Comparison of ENCODE assay signal across 8 mouse cellular contexts in the genomic region with DNA sequence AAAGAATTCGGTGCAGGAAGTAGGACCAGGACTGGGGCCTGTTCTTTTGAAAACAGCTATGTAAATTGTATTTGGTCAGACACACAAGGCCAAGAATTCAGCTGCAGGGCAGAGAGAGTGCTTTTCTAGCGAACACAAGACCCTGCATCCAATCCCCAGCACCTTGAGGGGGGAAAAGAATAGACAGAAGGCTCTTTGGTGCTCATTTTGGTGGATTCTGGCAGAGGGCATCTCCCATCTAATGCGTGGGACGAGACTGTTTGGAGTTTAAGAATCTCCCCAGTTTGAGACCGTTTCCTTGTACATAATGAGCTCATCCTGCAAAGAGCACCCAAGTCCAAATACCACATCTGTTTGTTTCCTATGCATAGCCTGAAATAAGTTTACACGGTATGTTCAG. TPM values are rescaled to one million over a fixed set of nuclear protein-coding genes. Genes with fewer than 3 reads are reported as not detected.
DNase-seq lines count a peak whose midpoint lies in the region; ATAC-seq and TF ChIP-seq lines count a peak whose summit lies in the region.

No protein-coding gene starts in this region.

- no peaks in the 10 kb centered on the region for H3K27me3 ChIP-seq in kidney, postnatal 0 days (ENCODE audit: insufficient read depth, low read length)
- no peaks in the 10 kb centered on the region for H3K27me3 ChIP-seq in embryonic facial prominence, embryonic 14.5 days (replicated peaks; ENCODE audit: control insufficient read depth, insufficient read depth, low read length)
- no peaks in the 10 kb centered on the region for H3K27me3 ChIP-seq in intestine, embryonic 15.5 days (replicated peaks)
- no peaks in the 10 kb centered on the region for H3K27me3 ChIP-seq in midbrain, embryonic 16.5 days (ENCODE audit: control insufficient read depth, insufficient read depth, low read depth, low read length)

- H3K4me3 ChIP-seq in kidney, postnatal 0 days (replicated peaks; ENCODE audit: low read depth, low read length) = no peak overlapping the region
- no peak overlapping the region for H3K4me3 ChIP-seq in embryonic facial prominence, embryonic 14.5 days (ENCODE audit: low read depth, low read length)
- H3K4me3 ChIP-seq in intestine, embryonic 15.5 days (replicated peaks) = no peak overlapping the region
- no peak overlapping the region for H3K4me3 ChIP-seq in midbrain, embryonic 16.5 days (ENCODE audit: low read depth, low read length)

- TF ChIP-seq CTCF in kidney, postnatal 0 days (IDR thresholded peaks at IDR 0.05; ENCODE audit: low read depth) = no peak

- DNase-seq in kidney, postnatal 0 days (ENCODE audit: low spot score) = no peak
- no peak for DNase-seq in kidney, postnatal 25 days
- no peak for DNase-seq in embryonic facial prominence, embryonic 14.5 days (ENCODE audit: low spot score)
- DNase-seq in gastrocnemius, postnatal 36 days = no peak
- DNase-seq in spleen, postnatal 14 days (ENCODE audit: low spot score in 2 of 2) = no peak
- DNase-seq in cerebellum, adult 8-10 months = no peak

- no peak overlapping the region for H3K4me2 ChIP-seq in kidney, postnatal 0 days (ENCODE audit: low read length)
- H3K4me2 ChIP-seq in embryonic facial prominence, embryonic 14.5 days (ENCODE audit: low read depth, low read length) = peak overlapping the region; percentile 39
- H3K4me2 ChIP-seq in intestine, embryonic 15.5 days (replicated peaks) = peak overlapping the region; percentile 10
- no peak overlapping the region for H3K4me2 ChIP-seq in midbrain, embryonic 16.5 days (ENCODE audit: low read length)

- intact Hi-C loops in gastrocnemius, postnatal 36 days (cut with DNase I) = no loop called here

- H3K4me1 ChIP-seq in kidney, postnatal 0 days (replicated peaks; ENCODE audit: insufficient read depth, low read length) = peaks cover 18% of the 10 kb centered on the region
- H3K4me1 ChIP-seq in embryonic facial prominence, embryonic 14.5 days (ENCODE audit: control insufficient read depth, insufficient read depth, low read length) = peaks cover 33% of the 10 kb centered on the region
- peaks cover 30% of the 10 kb centered on the region for H3K4me1 ChIP-seq in intestine, embryonic 15.5 days (replicated peaks)
- peaks cover 13% of the 10 kb centered on the region for H3K4me1 ChIP-seq in midbrain, embryonic 16.5 days (ENCODE audit: control insufficient read depth, insufficient read depth, low read length)

- H3K9ac ChIP-seq in kidney, postnatal 0 days (ENCODE audit: low read depth, low read length) = no peak overlapping the region
- 0 out of 2 replicates have a peak overlapping the region, but pooled peaks have one; percentile 17 for H3K9ac ChIP-seq in embryonic facial prominence, embryonic 14.5 days (ENCODE audit: low read depth, low read length)
- no peak overlapping the region for H3K9ac ChIP-seq in intestine, embryonic 15.5 days
- H3K9ac ChIP-seq in midbrain, embryonic 16.5 days (ENCODE audit: low read depth, low read length) = no peak overlapping the region

- H3K27ac ChIP-seq in kidney, postnatal 0 days = peak overlapping the region; percentile 67
- H3K27ac ChIP-seq in embryonic facial prominence, embryonic 14.5 days (replicated peaks; ENCODE audit: low read depth, low read length) = peak overlapping the region; percentile 87
- H3K27ac ChIP-seq in intestine, embryonic 15.5 days = peak overlapping the region; percentile 72
- peak overlapping the region; percentile 50 for H3K27ac ChIP-seq in midbrain, embryonic 16.5 days (ENCODE audit: low read length)

- H3K36me3 ChIP-seq in kidney, postnatal 0 days (ENCODE audit: insufficient read depth, low read length) = no peaks in the 10 kb centered on the region
- H3K36me3 ChIP-seq in embryonic facial prominence, embryonic 14.5 days (ENCODE audit: control insufficient read depth, insufficient read depth, low read length) = no peaks in the 10 kb centered on the region
- H3K36me3 ChIP-seq in intestine, embryonic 15.5 days = no peaks in the 10 kb centered on the region
- H3K36me3 ChIP-seq in midbrain, embryonic 16.5 days (ENCODE audit: control insufficient read depth, insufficient read depth, low read length) = no peaks in the 10 kb centered on the region

- no peaks in the 10 kb centered on the region for H3K9me3 ChIP-seq in kidney, postnatal 0 days (replicated peaks; ENCODE audit: low read length)
- H3K9me3 ChIP-seq in embryonic facial prominence, embryonic 14.5 days (ENCODE audit: control insufficient read depth, low read length) = no peaks in the 10 kb centered on the region
- H3K9me3 ChIP-seq in intestine, embryonic 15.5 days = no peaks in the 10 kb centered on the region
- H3K9me3 ChIP-seq in midbrain, embryonic 16.5 days (replicated peaks; ENCODE audit: control insufficient read depth, low read length, poor library complexity, severe bottlenecking) = no peaks in the 10 kb centered on the region

- ATAC-seq in kidney, postnatal 0 days (replicated peaks; ENCODE audit: low FRiP score, low read depth) = no peak
- no peak for ATAC-seq in embryonic facial prominence, embryonic 14.5 days (ENCODE audit: low read depth)
- ATAC-seq in intestine, embryonic 15.5 days = no peak
- no peak for ATAC-seq in midbrain, embryonic 16.5 days

- 67% methylated on average over 6 of the region's 6 CpGs for WGBS in kidney, postnatal 0 days
- WGBS in embryonic facial prominence, embryonic 14.5 days = 38% methylated on average over 6 of the region's 6 CpGs
- 46% methylated on average over 6 of the region's 6 CpGs for WGBS in intestine, embryonic 15.5 days
- WGBS in midbrain, embryonic 16.5 days = 58% methylated on average over 6 of the region's 6 CpGs

RNA-seq across cellular contexts. Expression of gene Gm42791, which starts 28.6 kb away (rescaled TPM):
- 0.22 TPM in 1 of 2 replicates, not detected in the other for polyA plus RNA-seq in kidney, postnatal 0 days (2015; fragmentation: Nextera tagmentation; extraction: Ambion mirVana)
- polyA plus RNA-seq in embryonic facial prominence, embryonic 14.5 days (2014; fragmentation: Nextera tagmentation; extraction: Ambion mirVana) = 2.2 TPM in 1 of 2 replicates, not detected in the other
- polyA plus RNA-seq in intestine, embryonic 15.5 days (2015; fragmentation: Nextera tagmentation; extraction: Ambion mirVana) = 0.57 and 2.3 TPM in 2 replicates
- 5.7 and 6.7 TPM in 2 replicates for polyA plus RNA-seq in midbrain, embryonic 16.5 days (2015; fragmentation: Nextera tagmentation; extraction: Ambion mirVana)
- 1 to 10 TPM; 1.4 to 2.5 TPM for total RNA-seq in gastrocnemius, postnatal 36 days (2021)

RNA-seq across cellular contexts. Expression of gene Katnal1, which starts 37.3 kb away (rescaled TPM):
- 6.6 and 7.3 TPM in 2 replicates for polyA plus RNA-seq in kidney, postnatal 0 days (2015; fragmentation: Nextera tagmentation; extraction: Ambion mirVana)
- 13.8 and 14.4 TPM in 2 replicates for polyA plus RNA-seq in embryonic facial prominence, embryonic 14.5 days (2014; fragmentation: Nextera tagmentation; extraction: Ambion mirVana)
- 8.1 and 9.5 TPM in 2 replicates for polyA plus RNA-seq in intestine, embryonic 15.5 days (2015; fragmentation: Nextera tagmentation; extraction: Ambion mirVana)
- 40.2 and 40.7 TPM in 2 replicates for polyA plus RNA-seq in midbrain, embryonic 16.5 days (2015; fragmentation: Nextera tagmentation; extraction: Ambion mirVana)
- total RNA-seq in gastrocnemius, postnatal 36 days (2021) = 1 to 10 TPM; 4.3 to 5.0 TPM

Comparison
In these comparisons a context has a peak if more than half of its experiments do, and no peak if none do; other contexts are left out.
1. H3K4me2 ChIP-seq: peak in embryonic facial prominence, embryonic 14.5 days (single experiment) and intestine, embryonic 15.5 days (single experiment); none in kidney, postnatal 0 days (single experiment) and midbrain, embryonic 16.5 days (single experiment).
2. Peak in every context shown above with its lines, with median percentiles within 50 percentile points of each other: H3K27ac ChIP-seq.